Mouse (Mus musculus): ENCODE measurements around the gene Kank4. TPM values are rescaled to one million over a fixed set of nuclear protein-coding genes. Genes with fewer than 3 reads are reported as not detected.

Kank4 gene
- polyA plus RNA-seq, 1 experiment, result 0.08 TPM

GRCm38 (mm10) chr4:98717735-98718546 is 99.4 kb downstream of the Kank4 start:
- TF ChIP-seq POLR2A (IDR thresholded peaks at IDR 0.05; ENCODE audit: low read depth, low read length) (no peak), CTCF (IDR thresholded peaks at IDR 0.05; ENCODE audit: extremely low read depth, insufficient read length, insufficient replicate concordance, low read depth, low read length) (no peak)
- 87% methylated on average over 17 of the region's 17 CpGs for WGBS
- Histone ChIP-seq H3K4me3 (ENCODE audit: low read depth, low read length) (no peak overlapping the region), H3K27me3 (ENCODE audit: control insufficient read depth, insufficient read depth, low read length) (no peaks in the 10 kb centered on the region), H3K36me3 (ENCODE audit: control insufficient read depth, insufficient read depth, low read length) (peaks cover 6% of the 10 kb centered on the region; the same call in 1 of the 2 replicates), H3K4me1 (ENCODE audit: control insufficient read depth, insufficient read depth, insufficient read length, low read length) (no peaks in the 10 kb centered on the region), H3K27ac (ENCODE audit: insufficient read depth, low read depth, low read length) (no peak overlapping the region)

- Histone ChIP-seq H3K4me3 (ENCODE audit: low read depth, low read length) (no peak overlapping the region), H3K27ac (ENCODE audit: insufficient read depth, low read depth, low read length) (no peak overlapping the region), H3K4me1 (ENCODE audit: control insufficient read depth, insufficient read depth, insufficient read length, low read length) (no peaks in the 10 kb centered on the region), H3K36me3 (ENCODE audit: control insufficient read depth, insufficient read depth, low read length) (peaks cover 12% of the 10 kb centered on the region), H3K27me3 (ENCODE audit: control insufficient read depth, insufficient read depth, low read length) (no peaks in the 10 kb centered on the region)
- WGBS, result 97% methylated on average over 8 of the region's 8 CpGs
- TF ChIP-seq POLR2A (IDR thresholded peaks at IDR 0.05; ENCODE audit: low read depth, low read length), result no peak
- no peak for TF ChIP-seq CTCF (IDR thresholded peaks at IDR 0.05; ENCODE audit: extremely low read depth, insufficient read length, insufficient replicate concordance, low read depth, low read length)
These were observed 106.4 kb downstream of the Kank4 start for GRCm38 (mm10) chr4:98710891-98711290.

Other genes starting within 250 kb of the Kank4 start
- gene L1td1, start 90.8 kb downstream of the Kank4 start, polyA plus RNA-seq (2012; rRNA removed), result not detected in 2 replicates
- not detected in 2 replicates for gene I0C0044D17Rik, start 6.3 kb upstream of the Kank4 start, polyA plus RNA-seq (2012; rRNA removed)
- gene Usp1, start 106.3 kb upstream of the Kank4 start, polyA plus RNA-seq (2012; rRNA removed), result 74.6 and 146 TPM in 2 replicates
- not detected in 2 replicates for gene Angptl3, start 213.4 kb upstream of the Kank4 start, polyA plus RNA-seq (2012; rRNA removed)

Data from small intestine, adult 2 months (tissue).